Mouse (Mus musculus) layer of hippocampus, adult 2 months (tissue): Measurements from ENCODE around the gene Chfr. TPM values are rescaled to one million over a fixed set of nuclear protein-coding genes. Genes with fewer than 3 reads are reported as not detected.
A peak's percentile ranks its signal among the peaks of the same experiment; 100 is the strongest.
"Not testable (repeated sequence)": the region's sequence is repeated elsewhere in the genome, so short reads cannot be mapped to it uniquely, and the experiment has no call there.

Source experiments
- DNase-seq, 2 experiments: peaks; one replicate each; pipeline ENCODE4 v3.0.0; 2022; ENCODE audit warnings: low spot score in 2 of 2
- H3K27ac ChIP-seq: fragments of 200-600 bp; 2 replicates; pipeline ENCODE4 v1.8.1; 2022
- H3K4me3 ChIP-seq: fragments of 200-600 bp; 2 replicates; pipeline ENCODE4 v1.8.1; 2022; ENCODE audit warnings: mild to moderate bottlenecking
- CTCF ChIP-seq: fragments of 200-600 bp; conservative IDR thresholded peaks from 2 replicates; pipeline ENCODE4 v1.8.1; 2022; ENCODE audit warnings: antibody characterized with exemption, mild to moderate bottlenecking, moderate library complexity
- total RNA-seq, 2 experiments: library from RNA; stranded (reverse); gene quantifications; 2 replicates each; pipeline ENCODE4 v1.2.3; 2021

Chfr gene
- total RNA-seq, 2 experiments from 2014 or later = 47.1 to 58.1 TPM

DNA sequence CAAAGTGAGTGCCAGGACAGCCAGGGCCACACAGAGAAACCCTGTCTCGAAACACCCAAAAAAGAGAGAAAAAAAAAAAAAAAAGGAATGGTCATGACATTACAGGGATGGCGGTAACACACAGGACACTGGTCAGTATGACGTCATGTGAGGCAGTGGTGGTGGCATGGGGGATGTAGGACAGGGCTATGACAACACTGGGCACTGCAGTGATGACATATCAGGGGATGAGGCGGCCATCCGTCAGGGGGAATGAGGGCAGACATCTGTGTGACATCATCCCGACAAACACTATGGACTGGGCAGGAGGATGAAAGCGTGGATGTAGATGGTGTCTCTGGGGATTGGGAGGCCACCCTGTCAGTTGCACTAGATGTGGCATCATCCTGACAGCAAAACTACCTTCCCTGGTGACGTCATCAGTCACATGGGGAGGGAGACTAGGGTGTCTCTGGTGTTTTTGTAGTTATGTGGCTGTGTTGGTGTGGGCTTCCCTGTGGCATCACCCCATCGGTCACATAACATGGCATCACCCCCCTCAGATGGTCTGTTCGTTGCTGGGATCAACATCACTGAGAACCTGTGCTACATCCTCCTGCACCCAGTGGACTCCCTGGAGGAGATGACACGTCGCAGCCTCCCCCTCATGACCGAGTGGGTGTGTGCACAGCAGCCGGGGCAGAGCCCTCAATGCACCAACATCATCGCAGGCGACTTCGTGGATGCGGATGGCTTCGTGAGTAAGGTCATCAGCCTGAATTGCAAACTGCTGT lies 32.6 kb upstream of the Chfr start:
- no peak for DNase-seq
- H3K27ac ChIP-seq = no peak overlapping the region
- H3K4me3 ChIP-seq = no peak overlapping the region
- no peak for TF ChIP-seq CTCF

DNA sequence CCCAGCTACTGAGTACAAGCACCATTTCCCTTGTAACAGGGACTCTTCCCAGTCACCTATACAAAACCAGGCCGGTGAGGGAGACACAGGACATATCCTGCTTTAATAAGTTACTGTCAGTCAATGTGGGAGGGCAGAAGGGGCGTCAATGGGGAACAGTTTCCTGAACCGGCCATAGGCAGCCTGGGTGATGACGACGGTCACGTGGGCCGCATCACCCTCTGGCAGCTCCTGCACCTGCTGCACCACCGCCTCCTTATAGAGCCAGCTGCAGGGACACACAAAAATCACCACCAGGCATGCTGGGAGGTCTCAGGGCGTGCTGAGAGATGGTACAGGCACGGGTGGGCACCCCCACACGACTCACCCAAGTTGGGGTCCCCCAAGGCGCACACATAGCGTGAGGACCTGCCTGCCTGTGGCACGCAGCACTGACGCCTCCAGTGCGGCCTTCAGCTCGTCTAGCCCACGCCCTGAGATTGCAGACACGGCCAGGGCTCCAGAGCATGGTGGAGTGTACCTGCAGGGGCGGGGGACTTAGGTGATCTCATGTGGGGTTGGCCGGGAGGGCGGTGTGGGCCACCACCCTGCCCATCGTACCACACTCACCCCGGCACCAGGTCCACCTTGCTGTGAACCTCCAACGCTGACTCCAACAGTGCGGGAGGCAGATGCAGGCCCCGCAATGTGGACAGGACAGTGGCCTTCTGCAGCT lies 31.6 kb upstream of the Chfr start:
- H3K27ac ChIP-seq = no peak overlapping the region
- DNase-seq = no peak
- no peak for TF ChIP-seq CTCF

DNA sequence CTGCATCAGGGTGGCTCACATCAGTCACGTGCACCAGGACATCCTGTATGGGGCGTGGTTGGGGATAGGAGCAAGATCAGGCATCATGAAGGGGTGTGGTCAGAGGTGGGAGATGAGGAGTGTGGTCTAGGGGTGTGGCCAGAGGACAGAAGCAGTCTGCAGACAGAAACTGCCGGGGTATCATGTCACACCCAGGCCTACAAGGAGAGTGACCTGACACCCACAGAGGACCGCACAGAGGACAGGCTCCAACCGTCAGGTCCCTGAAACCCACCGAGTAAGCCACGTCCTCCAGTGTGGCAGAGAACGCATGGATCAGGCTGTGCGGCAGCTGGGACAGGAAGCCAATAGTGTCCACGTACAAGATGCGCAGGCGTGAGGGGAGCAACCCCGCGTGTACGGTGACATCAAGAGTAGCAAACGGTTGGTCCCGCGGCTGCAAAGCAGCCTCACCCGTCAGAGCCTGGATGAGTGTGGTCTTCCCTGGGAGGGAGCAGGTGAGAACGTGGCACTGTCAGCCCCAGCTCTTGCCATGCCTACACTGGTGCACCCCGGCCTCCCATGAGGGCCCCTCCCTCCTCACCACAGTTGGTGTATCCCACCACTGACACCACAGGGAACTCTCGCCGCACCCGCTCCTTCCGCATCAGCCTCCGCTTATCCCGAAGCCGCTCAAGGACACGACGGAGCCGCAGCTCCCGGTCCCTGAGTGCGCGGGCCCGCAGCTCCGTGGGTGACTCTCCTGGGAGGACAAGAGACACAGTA lies 30.8 kb upstream of the Chfr start:
- TF ChIP-seq CTCF = no peak
- H3K4me3 ChIP-seq = no peak overlapping the region
- H3K27ac ChIP-seq = no peak overlapping the region
- no peak for DNase-seq

More for the DNA sequence above, 31.6 kb upstream of the Chfr start:
- no peak overlapping the region for H3K4me3 ChIP-seq

DNA sequence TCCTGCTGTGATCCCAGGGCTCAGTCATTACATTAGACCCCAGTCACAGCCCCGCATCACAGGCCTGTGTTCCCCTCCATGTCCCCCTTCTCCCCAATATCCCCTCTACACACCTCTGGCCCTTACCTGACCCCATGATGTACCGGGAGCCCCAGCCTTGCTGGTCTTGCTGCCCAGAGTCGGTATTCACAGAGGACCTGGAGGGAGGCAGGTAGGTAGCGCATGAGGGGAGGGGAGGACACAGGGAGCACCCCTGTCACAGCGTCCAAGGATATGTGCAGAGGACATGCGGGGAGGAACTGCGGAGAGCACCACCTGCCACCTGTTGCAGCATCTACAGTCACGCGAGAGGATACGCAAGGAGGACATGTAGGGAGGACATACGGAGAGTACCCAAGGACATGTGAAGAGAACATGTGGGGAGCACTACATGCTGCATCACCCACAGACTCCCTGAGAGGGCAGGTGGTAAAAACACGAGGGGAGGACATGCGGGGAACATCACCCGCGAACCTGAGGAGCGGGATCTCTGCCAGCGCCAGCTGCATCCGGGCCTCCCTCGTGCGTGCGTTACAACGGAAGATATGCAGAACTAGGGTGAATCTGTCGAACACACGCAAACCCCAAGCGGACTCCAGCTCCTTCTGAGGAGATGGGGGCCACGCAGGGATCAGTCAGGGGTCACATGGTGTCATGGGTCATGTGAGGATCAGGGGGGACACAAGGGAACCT lies 29.3 kb upstream of the Chfr start:
- no peak for TF ChIP-seq CTCF

DNA sequence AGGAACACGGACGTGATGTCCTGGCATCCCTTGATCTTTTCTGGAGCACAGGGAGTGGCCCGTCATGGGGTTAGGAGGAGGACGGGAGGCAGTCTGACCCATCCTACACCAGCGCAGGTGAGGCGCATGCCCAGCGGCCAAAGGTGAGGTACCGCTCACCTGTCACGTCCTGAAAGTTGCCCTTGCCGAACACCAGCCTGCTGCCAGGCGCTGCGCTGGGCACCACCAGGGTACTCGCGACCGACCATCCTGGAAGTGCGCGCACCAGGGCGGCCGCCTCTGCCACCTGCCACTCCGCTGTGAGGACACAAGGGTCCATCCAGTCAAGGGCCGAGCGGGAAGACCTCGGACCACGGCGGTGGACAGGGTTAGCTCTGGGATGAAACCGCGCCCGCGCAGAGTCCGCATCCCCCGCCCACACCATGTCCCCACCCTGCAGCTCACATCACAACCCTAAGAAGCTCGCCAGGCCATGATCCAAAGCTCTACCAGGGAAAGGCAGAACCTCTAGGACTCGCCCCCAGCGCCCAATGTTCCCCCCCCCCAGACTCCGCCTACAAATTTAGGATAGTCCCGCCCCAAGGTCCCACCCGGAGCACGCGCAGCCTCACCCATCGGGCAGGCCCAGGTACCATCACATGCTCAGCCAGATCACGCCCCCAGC lies 28.6 kb upstream of the Chfr start:
- no peak for TF ChIP-seq CTCF
- DNase-seq = no peak
- Histone ChIP-seq H3K27ac (peak overlapping the region; percentile 99), H3K4me3 (peak overlapping the region; percentile 74)

More for the DNA sequence above, 29.3 kb upstream of the Chfr start:
- peak overlapping the region; percentile 99; the same call in 1 of the 2 replicates for H3K27ac ChIP-seq
- peak overlapping the region; percentile 74 for H3K4me3 ChIP-seq
- peak in 1 of 2 experiments; percentile 31 for DNase-seq

DNA sequence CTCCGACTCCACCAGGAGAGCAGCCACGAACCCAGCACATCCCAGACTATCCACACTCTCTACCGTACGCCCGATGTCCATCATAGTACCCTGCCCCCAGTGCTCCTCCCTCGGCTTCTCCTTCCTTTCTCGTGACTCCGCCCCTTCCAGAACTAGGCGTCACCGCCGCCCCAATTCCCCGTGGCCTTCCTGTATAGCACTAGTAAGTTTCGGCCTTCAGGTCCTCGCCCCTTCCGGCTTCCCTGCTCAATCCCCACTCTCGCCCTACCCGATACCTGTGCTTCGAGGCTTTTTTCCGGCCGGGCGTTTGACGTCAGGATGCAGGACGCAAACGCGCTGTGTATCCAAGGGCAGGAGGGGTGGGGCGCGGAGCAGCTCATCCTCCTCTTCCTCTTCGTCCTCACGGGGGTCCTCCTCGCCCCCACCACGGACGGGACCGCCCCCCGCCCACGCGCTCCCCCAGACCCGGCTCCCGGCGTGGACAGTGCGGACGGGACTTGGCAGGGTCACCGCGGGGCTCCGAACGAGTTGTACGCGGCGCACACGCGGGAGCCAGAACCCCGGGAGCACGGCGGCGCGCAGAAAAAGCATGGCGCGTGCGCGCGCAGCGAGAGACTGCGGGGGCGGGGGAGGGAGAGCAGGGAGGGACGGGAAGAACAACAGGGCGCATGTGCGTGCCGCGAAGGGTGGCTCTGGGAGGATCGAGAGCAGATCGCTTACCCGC lies 27.9 kb upstream of the Chfr start, which contains the start of gene Gtpbp6:
TSS of gene Gtpbp6 (minus strand) at position 617 of the 724 bp plus-strand sequence.
- H3K4me3 ChIP-seq = peak within 1 kb of the TSS; percentile 74
- peak; percentile 92 to 97 for DNase-seq
- H3K27ac ChIP-seq = peak within 1 kb of the TSS; percentile 99
- TF ChIP-seq CTCF = no peak

DNA sequence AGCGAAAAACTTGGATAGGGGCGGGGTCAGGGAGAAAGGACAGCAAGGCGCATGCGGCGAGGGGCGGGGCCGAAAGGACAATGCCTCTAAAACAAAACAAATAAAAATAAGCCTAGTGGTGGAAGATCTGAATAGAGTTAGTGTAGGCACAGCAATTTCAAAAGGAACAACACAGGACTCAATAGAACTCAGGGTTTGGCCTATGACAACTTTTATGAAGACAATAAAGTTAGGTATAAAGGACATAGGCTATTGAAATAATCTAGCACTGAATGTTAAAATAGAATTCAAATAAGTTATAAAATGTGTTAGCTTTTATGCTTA lies 27.4 kb upstream of the Chfr start:
- peak overlapping the region; percentile 99 for H3K27ac ChIP-seq

DNA sequence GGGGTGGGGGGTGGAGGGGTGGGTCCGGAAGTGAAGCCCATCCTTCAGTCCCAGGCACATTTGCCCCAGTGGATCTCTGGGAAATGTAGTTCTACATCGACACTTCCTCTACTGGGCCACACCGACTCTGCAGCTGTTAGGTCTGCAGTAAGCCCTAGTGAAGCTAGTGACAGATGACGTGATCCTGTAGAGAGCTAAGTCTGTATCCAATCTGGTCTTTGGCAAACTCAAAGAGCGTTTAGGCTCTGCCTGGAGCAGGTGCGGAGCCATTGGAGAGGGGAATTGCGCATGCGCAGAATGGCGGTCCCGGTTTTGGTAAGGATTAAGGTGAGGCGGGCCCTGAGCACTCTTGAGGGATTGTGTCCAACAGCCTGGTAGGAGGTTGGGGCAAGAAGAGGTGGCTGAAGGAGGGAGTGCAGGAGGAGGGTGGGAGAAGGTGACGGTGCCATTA lies 25.6 kb upstream of the Chfr start, which contains the start of gene Zfp605:
TSS of gene Zfp605 (plus strand) at position 102 of the 451 bp plus-strand sequence.
- peak within 1 kb of the TSS; percentile 92 for H3K27ac ChIP-seq
- TF ChIP-seq CTCF = peak; percentile 20; the same call in 1 of the 2 replicates
- H3K4me3 ChIP-seq = peak within 1 kb of the TSS; percentile 72
- DNase-seq = peak; percentile 91 to 93

More for the DNA sequence above, 27.4 kb upstream of the Chfr start:
- peak overlapping the region; percentile 74 for H3K4me3 ChIP-seq
- TF ChIP-seq CTCF = peak; percentile 62
- DNase-seq = no peak

DNA sequence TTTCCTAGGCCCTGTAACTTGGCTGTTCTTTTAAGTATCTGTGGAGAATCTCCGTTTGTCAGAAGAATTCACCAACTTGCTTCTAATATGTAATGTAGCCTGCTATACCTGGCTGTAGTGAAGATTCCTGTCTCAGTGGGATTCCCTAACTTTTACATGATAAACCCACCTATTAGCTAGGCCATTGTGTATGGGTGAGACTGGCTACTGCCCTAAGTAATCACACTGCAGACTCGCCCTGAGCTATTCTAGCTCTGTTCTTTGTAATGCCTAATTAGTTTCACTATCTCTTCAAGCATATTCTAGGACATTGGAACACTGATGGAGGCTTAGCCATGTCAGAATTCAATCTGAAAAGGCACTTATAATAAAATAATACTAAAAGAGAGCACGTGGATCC lies 13.3 kb upstream of the Chfr start:
- H3K4me3 ChIP-seq, DNase-seq, H3K27ac ChIP-seq: not testable (repeated sequence)

DNA sequence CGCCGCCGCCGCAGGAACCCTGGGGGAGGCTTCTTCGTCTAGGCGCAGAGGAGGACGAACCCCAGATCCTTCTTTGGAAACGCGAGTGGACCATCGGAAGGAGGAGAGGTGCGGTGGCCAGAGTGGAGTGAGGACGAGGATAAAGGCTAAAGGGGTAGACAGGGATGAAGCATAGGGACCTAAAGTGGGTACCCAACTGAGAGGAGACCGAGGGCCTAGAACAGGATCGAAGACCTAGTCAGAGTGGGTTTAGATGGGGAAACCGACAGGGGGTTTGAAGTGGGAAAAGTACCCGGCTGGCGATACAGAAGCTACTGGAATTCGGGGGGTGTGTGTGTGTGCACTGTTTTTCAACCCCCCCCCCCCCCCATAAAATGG lies 434 bp downstream of the Chfr start:
- DNase-seq = no peak
- Histone ChIP-seq H3K27ac (peak overlapping the region; percentile 90), H3K4me3 (peak overlapping the region; percentile 96)
- TF ChIP-seq CTCF = no peak

DNA sequence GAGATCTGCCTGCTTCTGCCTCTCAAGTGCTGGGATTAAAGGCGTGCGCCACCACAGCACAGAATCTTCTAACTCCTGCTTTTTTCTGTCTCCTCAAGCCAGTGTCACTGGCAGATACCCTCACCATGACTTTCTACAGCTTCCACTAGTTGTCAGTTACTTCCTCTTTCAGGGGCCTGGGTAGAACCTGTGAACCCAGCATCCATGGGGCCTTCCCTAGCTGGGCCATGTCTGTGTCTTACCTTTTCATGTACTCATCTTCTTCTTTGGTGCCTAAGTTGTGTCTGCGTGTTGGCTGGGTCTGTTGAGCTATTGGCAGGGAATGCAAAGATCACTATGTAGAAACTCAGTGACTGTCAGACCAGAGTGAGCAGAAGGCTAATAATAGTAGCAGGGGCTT lies 2.2 kb downstream of the Chfr start:
- DNase-seq = no peak
- no peak for TF ChIP-seq CTCF
- Histone ChIP-seq H3K4me3 (no peak overlapping the region), H3K27ac (no peak overlapping the region)
